Mouse (Mus musculus) limb, embryonic 12.5 days (tissue): Measurements from ENCODE around the gene Tmprss11g. TPM values are rescaled to one million over a fixed set of nuclear protein-coding genes. Genes with fewer than 3 reads are reported as not detected.

Experiments
- ATAC-seq: fragments of 200-750 bp; cut with Nextera tagmentation; 2 replicates; pipeline ENCODE4 v1.8.0; 2017; ENCODE audit warnings: low read depth, moderate TSS enrichment; ENCODE audit not compliant: insufficient number of reproducible peaks, insufficient read depth, low FRiP score, low TSS enrichment
- H3K27ac ChIP-seq: fragments of 300-500 bp; sonication (generic); 2 replicates; pipeline ENCODE4 v1.5.1; 2016; ENCODE audit warnings: mild to moderate bottlenecking, moderate library complexity
- H3K27me3 ChIP-seq: fragments of 300-500 bp; sonication (generic); 2 replicates; pipeline ENCODE4 v1.6.1; 2016; ENCODE audit warnings: mild to moderate bottlenecking, moderate library complexity
- H3K36me3 ChIP-seq: fragments of 300-500 bp; sonication (generic); 2 replicates; pipeline ENCODE4 v1.6.1; 2016; ENCODE audit warnings: mild to moderate bottlenecking, moderate library complexity
- H3K4me1 ChIP-seq: fragments of 300-500 bp; sonication (generic); replicated peaks from 2 replicates; pipeline ENCODE4 v1.6.1; 2016
- H3K4me2 ChIP-seq: fragments of 300-500 bp; sonication (generic); 2 replicates; pipeline ENCODE4 v1.6.1; 2016; ENCODE audit warnings: mild to moderate bottlenecking, moderate library complexity
- H3K4me3 ChIP-seq: fragments of 300-500 bp; sonication (generic); replicated peaks from 2 replicates; pipeline ENCODE4 v1.5.1; 2016; ENCODE audit warnings: mild to moderate bottlenecking
- H3K9ac ChIP-seq: fragments of 300-500 bp; sonication (generic); replicated peaks from 2 replicates; pipeline ENCODE4 v1.6.1; 2016; ENCODE audit warnings: mild to moderate bottlenecking, moderate library complexity
- H3K9me3 ChIP-seq: fragments of 300-500 bp; sonication (generic); 2 replicates; pipeline ENCODE4 v1.6.1; 2016; ENCODE audit warnings: mild to moderate bottlenecking, moderate library complexity
- WGBS: fragments of 180-500 bp; shearing (Covaris S2); methylation state at CpG from one replicate; pipeline ENCODE4 v1.1.7; 2016; 5-methylcytosine and 5-hydroxymethylcytosine counted together
- polyA plus RNA-seq: library from polyadenylated mRNA; unstranded; fragments of >200 nt; fragmentation: Nextera tagmentation; extraction: Ambion mirVana; gene quantifications from 2 replicates; pipeline ENCODE4 v1.2.1, GENCODE M21; 2016

The Tmprss11g gene
- not detected in 2 replicates for polyA plus RNA-seq

GRCm38 (mm10) chr5:86518500-86518899 is at the start of gene Tmprss11g:
Tmprss11g (minus strand) TSS chr5:86518600.
- Histone ChIP-seq H3K27me3 (no peaks in the 10 kb centered on the region), H3K27ac (no peak within 1 kb of the TSS), H3K9ac (no peak within 1 kb of the TSS), H3K4me2 (no peak within 1 kb of the TSS), H3K36me3 (no peaks in the 10 kb centered on the region), H3K4me3 (no peak within 1 kb of the TSS), H3K4me1 (no peaks in the 10 kb centered on the region), H3K9me3 (no peaks in the 10 kb centered on the region)
- WGBS: 76% methylated on average over 9 of the region's 9 CpGs
- no peak for ATAC-seq

- H3K4me1 ChIP-seq: no peaks in the 10 kb centered on the region
- WGBS: 80% methylated on average over 2 of the region's 2 CpGs
- no peak overlapping the region for H3K27ac ChIP-seq
- H3K9me3 ChIP-seq: no peaks in the 10 kb centered on the region
- H3K4me2 ChIP-seq: no peak overlapping the region
- ATAC-seq: no peak
- H3K9ac ChIP-seq: no peak overlapping the region
- no peak overlapping the region for H3K4me3 ChIP-seq
- H3K27me3 ChIP-seq: no peaks in the 10 kb centered on the region
- H3K36me3 ChIP-seq: no peaks in the 10 kb centered on the region
These were observed 28.3 kb upstream of the Tmprss11g start for GRCm38 (mm10) chr5:86546693-86547092.

- H3K27ac ChIP-seq: no peak overlapping the region
- H3K4me2 ChIP-seq: no peak overlapping the region
- 79% methylated on average over 3 of the region's 3 CpGs for WGBS
- H3K27me3 ChIP-seq: no peaks in the 10 kb centered on the region
- no peak overlapping the region for H3K4me3 ChIP-seq
- no peak overlapping the region for H3K9ac ChIP-seq
- H3K9me3 ChIP-seq: no peaks in the 10 kb centered on the region
- no peak for ATAC-seq
- no peaks in the 10 kb centered on the region for H3K4me1 ChIP-seq
- H3K36me3 ChIP-seq: no peaks in the 10 kb centered on the region
These were observed 22.2 kb upstream of the Tmprss11g start for GRCm38 (mm10) chr5:86540601-86541000.

GRCm38 (mm10) chr5:86528725-86529124 is 10.3 kb upstream of the Tmprss11g start:
- H3K9ac ChIP-seq: no peak overlapping the region
- H3K4me3 ChIP-seq: no peak overlapping the region
- H3K4me2 ChIP-seq: no peak overlapping the region
- WGBS: 62% methylated on average over 2 of the region's 2 CpGs
- ATAC-seq: no peak
- no peak overlapping the region for H3K27ac ChIP-seq
- no peaks in the 10 kb centered on the region for H3K4me1 ChIP-seq
- H3K9me3 ChIP-seq: no peaks in the 10 kb centered on the region
- H3K36me3 ChIP-seq: no peaks in the 10 kb centered on the region
- no peaks in the 10 kb centered on the region for H3K27me3 ChIP-seq

- Histone ChIP-seq H3K4me1 (no peaks in the 10 kb centered on the region), H3K27ac (no peak overlapping the region), H3K27me3 (no peaks in the 10 kb centered on the region), H3K4me2 (no peak overlapping the region), H3K9me3 (no peaks in the 10 kb centered on the region), H3K9ac (no peak overlapping the region), H3K36me3 (no peaks in the 10 kb centered on the region), H3K4me3 (no peak overlapping the region)
- ATAC-seq: no peak
- 79% methylated on average over 5 of the region's 5 CpGs for WGBS
These were observed 6.9 kb downstream of the Tmprss11g start for GRCm38 (mm10) chr5:86511538-86511937.

GRCm38 (mm10) chr5:86493453-86493852 is 24.9 kb downstream of the Tmprss11g start:
- Histone ChIP-seq H3K27me3 (no peaks in the 10 kb centered on the region), H3K9ac (no peak overlapping the region), H3K4me1 (no peaks in the 10 kb centered on the region), H3K4me2 (no peak overlapping the region), H3K9me3 (no peaks in the 10 kb centered on the region), H3K4me3 (no peak overlapping the region), H3K27ac (no peak overlapping the region), H3K36me3 (no peaks in the 10 kb centered on the region)
- ATAC-seq: no peak
- 77% methylated on average over 1 of the region's 1 CpGs for WGBS

- Histone ChIP-seq H3K9me3 (no peaks in the 10 kb centered on the region), H3K4me1 (no peaks in the 10 kb centered on the region), H3K4me3 (no peak overlapping the region), H3K36me3 (no peaks in the 10 kb centered on the region), H3K4me2 (no peak overlapping the region), H3K27me3 (no peaks in the 10 kb centered on the region), H3K9ac (no peak overlapping the region), H3K27ac (no peak overlapping the region)
- ATAC-seq: no peak
- 78% methylated on average over 2 of the region's 2 CpGs for WGBS
These were observed 35.8 kb downstream of the Tmprss11g start for GRCm38 (mm10) chr5:86482562-86482961.

- Histone ChIP-seq H3K4me1 (no peaks in the 10 kb centered on the region), H3K4me3 (no peak overlapping the region), H3K4me2 (no peak overlapping the region), H3K27me3 (no peaks in the 10 kb centered on the region), H3K27ac (no peak overlapping the region), H3K9me3 (no peaks in the 10 kb centered on the region), H3K36me3 (no peaks in the 10 kb centered on the region), H3K9ac (no peak overlapping the region)
- WGBS: 82% methylated on average over 1 of the region's 1 CpGs
- ATAC-seq: no peak
These were observed 36.4 kb downstream of the Tmprss11g start for GRCm38 (mm10) chr5:86482031-86482430.

GRCm38 (mm10) chr5:86473859-86474258 is 44.5 kb downstream of the Tmprss11g start:
- Histone ChIP-seq H3K9ac (no peak overlapping the region), H3K4me1 (no peaks in the 10 kb centered on the region), H3K27me3 (no peaks in the 10 kb centered on the region), H3K4me3 (no peak overlapping the region), H3K36me3 (no peaks in the 10 kb centered on the region), H3K27ac (no peak overlapping the region), H3K4me2 (no peak overlapping the region), H3K9me3 (no peaks in the 10 kb centered on the region)
- 85% methylated on average over 9 of the region's 9 CpGs for WGBS
- no peak for ATAC-seq

- no peak within 1 kb of the TSS for H3K4me3 ChIP-seq
- H3K9ac ChIP-seq: no peak within 1 kb of the TSS
- H3K4me1 ChIP-seq: no peaks in the 10 kb centered on the region
- H3K27ac ChIP-seq: no peak within 1 kb of the TSS
- H3K4me2 ChIP-seq: no peak within 1 kb of the TSS
- H3K27me3 ChIP-seq: no peaks in the 10 kb centered on the region
- no peaks in the 10 kb centered on the region for H3K9me3 ChIP-seq
- H3K36me3 ChIP-seq: no peaks in the 10 kb centered on the region
- no peak for ATAC-seq
- 71% methylated on average over 4 of the region's 4 CpGs for WGBS
These were observed 49.5 kb downstream of the Tmprss11g start, which contains the start of gene Tmprss11a for GRCm38 (mm10) chr5:86468890-86469289. Tmprss11a (minus strand) TSS chr5:86468990.

GRCm38 (mm10) chr5:86439306-86439705 is 79.1 kb downstream of the Tmprss11g start:
- no peak for ATAC-seq
- 55% methylated on average over 2 of the region's 2 CpGs for WGBS
- Histone ChIP-seq H3K27ac (no peak overlapping the region), H3K36me3 (no peaks in the 10 kb centered on the region), H3K4me2 (no peak overlapping the region), H3K9ac (no peak overlapping the region), H3K27me3 (no peaks in the 10 kb centered on the region), H3K4me3 (no peak overlapping the region), H3K9me3 (no peaks in the 10 kb centered on the region), H3K4me1 (no peaks in the 10 kb centered on the region)

- Histone ChIP-seq H3K4me2 (no peak overlapping the region), H3K27me3 (no peaks in the 10 kb centered on the region), H3K36me3 (no peaks in the 10 kb centered on the region), H3K4me3 (no peak overlapping the region), H3K27ac (no peak overlapping the region), H3K4me1 (no peaks in the 10 kb centered on the region), H3K9me3 (no peaks in the 10 kb centered on the region), H3K9ac (no peak overlapping the region)
- no peak for ATAC-seq
These were observed 79.9 kb downstream of the Tmprss11g start for GRCm38 (mm10) chr5:86438548-86438947.
